Comparison of ENCODE assay signal across 16 mouse cellular contexts in genomic region chr1:74687131-74687530, GRCm38 (mm10).
"Had no signal": no experiment of that assay in that cellular context is flagged by ENCODE, and none has a peak within 500 bp of the region (broad histone marks: within the 10 kb centered on the region; RNA-seq: fewer than 3 reads in every experiment).

No protein-coding gene starts in this region.

- DNase-seq: heart, postnatal 10 days; heart, postnatal 14 days; heart, postnatal 36 days; heart, postnatal 4 days; kidney, adult 11 months; kidney, adult 18-20 months; kidney, adult 2 months; kidney, adult 8-10 months; kidney, adult 9 months; kidney, postnatal 10 days; kidney, postnatal 14 days; kidney, postnatal 25 days; kidney, postnatal 36 days; kidney, postnatal 4 days; layer of hippocampus, adult 9-11 months; layer of hippocampus, postnatal 36 days had no signal
